Mouse (Mus musculus) embryonic facial prominence, embryonic 13.5 days (tissue): Measurements from ENCODE around the gene Gm49425. TPM values are rescaled to one million over a fixed set of nuclear protein-coding genes. Genes with fewer than 3 reads are reported as not detected.

Source experiments
- ATAC-seq: fragments of 200-750 bp; cut with Nextera tagmentation; 2 replicates; pipeline ENCODE4 v1.8.0; 2017; ENCODE audit warnings: low read depth; ENCODE audit not compliant: insufficient number of reproducible peaks, insufficient read depth, low FRiP score, low TSS enrichment
- H3K27ac ChIP-seq: fragments of 300-500 bp; sonication (generic); 2 replicates; pipeline ENCODE4 v1.5.1; 2015; ENCODE audit warnings: moderate library complexity, mild to moderate bottlenecking, inconsistent platforms
- H3K27me3 ChIP-seq: fragments of 300-500 bp; sonication (generic); 2 replicates; pipeline ENCODE4 v1.6.1; 2015; ENCODE audit warnings: mild to moderate bottlenecking, inconsistent platforms
- H3K36me3 ChIP-seq: fragments of 300-500 bp; sonication (generic); 2 replicates; pipeline ENCODE4 v1.6.1; 2015; ENCODE audit warnings: mild to moderate bottlenecking, inconsistent platforms
- H3K4me1 ChIP-seq: fragments of 300-500 bp; sonication (generic); 2 replicates; pipeline ENCODE4 v1.6.1; 2015; ENCODE audit warnings: inconsistent platforms
- H3K4me2 ChIP-seq: fragments of 300-500 bp; sonication (generic); 2 replicates; pipeline ENCODE4 v1.6.1; 2015; ENCODE audit warnings: moderate library complexity, mild to moderate bottlenecking, inconsistent platforms
- H3K4me3 ChIP-seq: fragments of 300-500 bp; sonication (generic); 2 replicates; pipeline ENCODE4 v1.5.1; 2015; ENCODE audit warnings: mild to moderate bottlenecking, inconsistent platforms
- H3K9ac ChIP-seq: fragments of 300-500 bp; sonication (generic); 2 replicates; pipeline ENCODE4 v1.6.1; 2015; ENCODE audit warnings: mild to moderate bottlenecking, inconsistent platforms
- H3K9me3 ChIP-seq: fragments of 300-500 bp; sonication (generic); 2 replicates; pipeline ENCODE4 v1.6.1; 2016; ENCODE audit warnings: inconsistent platforms
- WGBS: fragments of 180-500 bp; shearing (Covaris S2); methylation state at CpG from one replicate; pipeline ENCODE4 v1.1.7; 2015; ENCODE audit warnings: mixed read lengths; 5-methylcytosine and 5-hydroxymethylcytosine counted together
- polyA plus RNA-seq: library from polyadenylated mRNA; unstranded; fragments of >200 nt; fragmentation: Nextera tagmentation; extraction: Ambion mirVana; gene quantifications from 2 replicates; pipeline ENCODE4 v1.2.1, GENCODE M21; 2015

Gene Gm49425
- polyA plus RNA-seq, 1 experiment from 2014 or later: not detected

- peaks cover 7% of the 10 kb centered on the region for H3K4me1 ChIP-seq
- H3K4me2 ChIP-seq: no peak within 1 kb of the TSS
- no peak within 1 kb of the TSS for H3K9ac ChIP-seq
- ATAC-seq: no peak
- no peaks in the 10 kb centered on the region for H3K36me3 ChIP-seq
- H3K27ac ChIP-seq: no peak within 1 kb of the TSS
- H3K27me3 ChIP-seq: no peaks in the 10 kb centered on the region
- WGBS: 83% methylated on average over 7 of the region's 7 CpGs
- H3K9me3 ChIP-seq: no peaks in the 10 kb centered on the region
- no peak within 1 kb of the TSS for H3K4me3 ChIP-seq
Measured at GRCm38 (mm10) chr15:101532720-101533119, 15.7 kb upstream of the Gm49425 start, which contains the start of gene Krt84. Gene Krt84 (minus strand): TSS chr15:101532820.

- Histone ChIP-seq H3K4me1 (no peaks in the 10 kb centered on the region), H3K4me3 (no peak overlapping the region)
- 66% methylated on average over 4 of the region's 4 CpGs for WGBS
Measured at GRCm38 (mm10) chr15:101522556-101523232, 5.6 kb upstream of the Gm49425 start.

GRCm38 (mm10) chr15:101519792-101520191 lies 2.7 kb upstream of the Gm49425 start:
- 16% methylated on average over 2 of the region's 2 CpGs for WGBS
- Histone ChIP-seq H3K36me3 (no peaks in the 10 kb centered on the region), H3K27me3 (peaks cover 8% of the 10 kb centered on the region; the same call in 1 of the 2 replicates), H3K27ac (no peak overlapping the region), H3K9me3 (no peaks in the 10 kb centered on the region), H3K9ac (no peak overlapping the region), H3K4me2 (no peak overlapping the region), H3K4me3 (no peak overlapping the region), H3K4me1 (no peaks in the 10 kb centered on the region)
- no peak for ATAC-seq

More at GRCm38 (mm10) chr15:101522556-101523232, 5.6 kb upstream of the Gm49425 start:
- Histone ChIP-seq H3K27me3 (peaks cover 8% of the 10 kb centered on the region; the same call in 1 of the 2 replicates), H3K27ac (no peak overlapping the region), H3K4me2 (no peak overlapping the region), H3K36me3 (no peaks in the 10 kb centered on the region), H3K9me3 (no peaks in the 10 kb centered on the region), H3K9ac (no peak overlapping the region)
- ATAC-seq: no peak

- Histone ChIP-seq H3K9ac (no peak overlapping the region), H3K36me3 (no peaks in the 10 kb centered on the region), H3K27ac (no peak overlapping the region), H3K4me1 (peaks cover 9% of the 10 kb centered on the region), H3K27me3 (peaks cover 6% of the 10 kb centered on the region; the same call in 1 of the 2 replicates), H3K4me2 (no peak overlapping the region), H3K9me3 (no peaks in the 10 kb centered on the region), H3K4me3 (no peak overlapping the region)
- WGBS: 68% methylated on average over 9 of the region's 9 CpGs
- ATAC-seq: no peak
Measured at GRCm38 (mm10) chr15:101508247-101508646, 8.8 kb downstream of the Gm49425 start.

GRCm38 (mm10) chr15:101506896-101507758 lies 9.9 kb downstream of the Gm49425 start:
- Histone ChIP-seq H3K36me3 (no peaks in the 10 kb centered on the region), H3K9ac (0 out of 2 replicates have a peak overlapping the region, but pooled peaks have one; percentile 2), H3K4me2 (no peak overlapping the region), H3K4me3 (no peak overlapping the region), H3K27me3 (peaks cover 6% of the 10 kb centered on the region; the same call in 1 of the 2 replicates), H3K27ac (no peak overlapping the region), H3K4me1 (peaks cover 9% of the 10 kb centered on the region), H3K9me3 (no peaks in the 10 kb centered on the region)
- WGBS: 44% methylated on average over 14 of the region's 14 CpGs
- ATAC-seq: no peak

- no peak overlapping the region for H3K9ac ChIP-seq
- no peak overlapping the region for H3K4me2 ChIP-seq
- H3K36me3 ChIP-seq: no peaks in the 10 kb centered on the region
- no peaks in the 10 kb centered on the region for H3K27me3 ChIP-seq
- H3K4me3 ChIP-seq: no peak overlapping the region
- 70% methylated on average over 2 of the region's 2 CpGs for WGBS
- no peaks in the 10 kb centered on the region for H3K4me1 ChIP-seq
- no peaks in the 10 kb centered on the region for H3K9me3 ChIP-seq
- no peak overlapping the region for H3K27ac ChIP-seq
- ATAC-seq: no peak
Measured at GRCm38 (mm10) chr15:101497181-101497580, 19.9 kb downstream of the Gm49425 start.

- Histone ChIP-seq H3K9ac (no peak overlapping the region), H3K27ac (no peak overlapping the region), H3K4me1 (no peaks in the 10 kb centered on the region), H3K27me3 (no peaks in the 10 kb centered on the region), H3K4me2 (no peak overlapping the region), H3K4me3 (no peak overlapping the region), H3K36me3 (no peaks in the 10 kb centered on the region), H3K9me3 (no peaks in the 10 kb centered on the region)
- no peak for ATAC-seq
- WGBS: 69% methylated on average over 8 of the region's 8 CpGs
Measured at GRCm38 (mm10) chr15:101495266-101495665, 21.8 kb downstream of the Gm49425 start.

- Histone ChIP-seq H3K4me3 (no peak overlapping the region), H3K27me3 (no peaks in the 10 kb centered on the region), H3K27ac (no peak overlapping the region), H3K9me3 (no peaks in the 10 kb centered on the region), H3K4me2 (no peak overlapping the region), H3K36me3 (no peaks in the 10 kb centered on the region), H3K4me1 (no peaks in the 10 kb centered on the region), H3K9ac (no peak overlapping the region)
- 60% methylated on average over 1 of the region's 1 CpGs for WGBS
- ATAC-seq: no peak
Measured at GRCm38 (mm10) chr15:101494203-101494602, 22.9 kb downstream of the Gm49425 start.

GRCm38 (mm10) chr15:101493713-101494112 lies 23.3 kb downstream of the Gm49425 start:
- Histone ChIP-seq H3K9me3 (no peaks in the 10 kb centered on the region), H3K27me3 (no peaks in the 10 kb centered on the region), H3K4me3 (no peak overlapping the region), H3K4me1 (no peaks in the 10 kb centered on the region), H3K27ac (no peak overlapping the region), H3K9ac (no peak overlapping the region), H3K36me3 (no peaks in the 10 kb centered on the region), H3K4me2 (no peak overlapping the region)
- 87% methylated on average over 6 of the region's 6 CpGs for WGBS
- no peak for ATAC-seq

- H3K4me1 ChIP-seq: no peaks in the 10 kb centered on the region
- no peaks in the 10 kb centered on the region for H3K9me3 ChIP-seq
- ATAC-seq: no peak
- no peaks in the 10 kb centered on the region for H3K27me3 ChIP-seq
- H3K9ac ChIP-seq: no peak overlapping the region
- no peak overlapping the region for H3K27ac ChIP-seq
- no peak overlapping the region for H3K4me2 ChIP-seq
- H3K4me3 ChIP-seq: no peak overlapping the region
- WGBS: 51% methylated on average over 8 of the region's 8 CpGs
- H3K36me3 ChIP-seq: no peaks in the 10 kb centered on the region
Measured at GRCm38 (mm10) chr15:101492718-101493117, 24.3 kb downstream of the Gm49425 start.

- WGBS: 88% methylated on average over 6 of the region's 6 CpGs
- Histone ChIP-seq H3K27ac (no peak within 1 kb of the TSS), H3K4me3 (no peak within 1 kb of the TSS), H3K4me1 (no peaks in the 10 kb centered on the region), H3K36me3 (no peaks in the 10 kb centered on the region), H3K4me2 (no peak within 1 kb of the TSS), H3K9me3 (no peaks in the 10 kb centered on the region), H3K27me3 (no peaks in the 10 kb centered on the region), H3K9ac (no peak within 1 kb of the TSS; the same call in 1 of the 2 replicates)
- no peak for ATAC-seq
Measured at GRCm38 (mm10) chr15:101491431-101491830, 25.6 kb downstream of the Gm49425 start, which contains the start of gene Krt83. Gene Krt83 (minus strand): TSS chr15:101491512.
